Mouse (Mus musculus) liver, embryonic 14.5 days (tissue): ENCODE measurements around the gene Car11.

Experiments used
- CTCF ChIP-seq: IDR thresholded peaks from 2 replicates; pipeline ENCODE4 v1.5.1; 2016; ENCODE audit warnings: antibody characterized with exemption, low read depth, control low read depth
- EP300 ChIP-seq: IDR thresholded peaks from 2 replicates; pipeline ENCODE4 v1.6.1; 2016; ENCODE audit warnings: antibody characterized with exemption, low read depth

DNA sequence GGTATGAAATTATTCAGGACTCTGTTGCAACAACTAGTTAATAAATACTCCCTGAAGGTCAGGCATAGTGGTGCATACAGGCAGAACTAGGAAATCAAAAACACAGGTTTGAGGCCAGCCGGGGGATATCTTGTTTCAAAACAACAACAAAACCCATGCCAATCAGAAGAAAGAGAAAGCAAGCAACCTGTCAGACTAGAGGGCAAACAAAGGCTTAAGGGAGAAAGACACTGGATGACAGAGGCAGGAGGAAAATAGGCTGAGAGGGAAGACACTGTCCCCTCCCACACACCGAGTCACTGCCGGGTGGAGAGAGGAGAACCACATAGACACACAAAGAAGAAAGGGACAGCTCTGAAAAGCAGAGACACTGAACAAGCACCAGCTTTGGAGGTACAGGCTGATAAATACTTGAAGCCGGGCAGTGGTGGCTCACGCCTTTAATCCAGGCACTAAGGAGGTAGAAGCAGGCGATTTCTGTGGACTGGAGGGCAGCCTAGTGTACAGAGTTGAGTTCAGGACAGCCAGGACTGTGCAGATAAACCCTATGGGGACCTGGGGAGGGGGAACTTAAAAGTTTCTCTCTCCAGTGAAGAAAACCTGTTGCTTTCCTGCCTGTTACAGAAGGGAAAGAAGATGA, 14.4 kb downstream of the Car11 start:
- TF ChIP-seq CTCF (no peak), EP300 (no peak)
